Mouse (Mus musculus): ENCODE measurements around the gene Plxna2.

GRCm38 (mm10) chr1:194677878-194678277 lies 59.9 kb downstream of the Plxna2 start:
- no peak for TF ChIP-seq CTCF (IDR thresholded peaks at IDR 0.05)
- TF ChIP-seq EP300 (IDR thresholded peaks at IDR 0.05) = no peak
